In genomic region chr1:51736822-51737221, GRCm38 (mm10) we compare ENCODE assay signal across 20 mouse cellular contexts.
DNase-seq lines count a peak whose midpoint lies in the region; ATAC-seq and TF ChIP-seq lines count a peak whose summit lies in the region.
"Had no signal": no experiment of that assay in that cellular context is flagged by ENCODE, and none has a peak within 500 bp of the region (broad histone marks: within the 10 kb centered on the region; RNA-seq: fewer than 3 reads in every experiment).

No protein-coding gene starts in this region.

- WGBS in heart, embryonic 10.5 days = 71% methylated on average over 2 of the region's 2 CpGs
- WGBS in lung, embryonic 14.5 days = 39% methylated on average over 2 of the region's 2 CpGs
- 64% methylated on average over 2 of the region's 2 CpGs for WGBS in kidney, embryonic 15.5 days
- 79% methylated on average over 2 of the region's 2 CpGs for WGBS in forebrain, embryonic 11.5 days

- no peaks in the 10 kb centered on the region for H3K27me3 ChIP-seq in heart, embryonic 10.5 days (ENCODE audit: insufficient read depth, poor library complexity, severe bottlenecking)
- H3K27me3 ChIP-seq in lung, embryonic 14.5 days (ENCODE audit: insufficient read depth, low read length) = no peaks in the 10 kb centered on the region
- no peaks in the 10 kb centered on the region for H3K27me3 ChIP-seq in kidney, embryonic 15.5 days
- no peaks in the 10 kb centered on the region for H3K27me3 ChIP-seq in forebrain, embryonic 11.5 days (ENCODE audit: control insufficient read depth, insufficient read depth, low read length)
- H3K27me3 ChIP-seq: heart, embryonic 15.5 days; intestine, embryonic 15.5 days; midbrain, embryonic 13.5 days had no signal

- H3K9ac ChIP-seq in lung, embryonic 14.5 days = no peak overlapping the region
- H3K9ac ChIP-seq in kidney, embryonic 15.5 days = no peak overlapping the region
- H3K9ac ChIP-seq in forebrain, embryonic 11.5 days (ENCODE audit: low read length) = no peak overlapping the region
- H3K9ac ChIP-seq: heart, embryonic 15.5 days; hindbrain, embryonic 14.5 days; intestine, embryonic 15.5 days; liver, embryonic 14.5 days; midbrain, embryonic 13.5 days had no signal

- no peaks in the 10 kb centered on the region for H3K4me1 ChIP-seq in heart, embryonic 10.5 days
- H3K4me1 ChIP-seq in lung, embryonic 14.5 days (ENCODE audit: insufficient read depth) = no peaks in the 10 kb centered on the region
- no peaks in the 10 kb centered on the region for H3K4me1 ChIP-seq in kidney, embryonic 15.5 days
- no peaks in the 10 kb centered on the region for H3K4me1 ChIP-seq in forebrain, embryonic 11.5 days (replicated peaks; ENCODE audit: control insufficient read depth, insufficient read depth, low read length)
- H3K4me1 ChIP-seq: heart, embryonic 15.5 days; intestine, embryonic 15.5 days; midbrain, embryonic 13.5 days had no signal

- no peaks in the 10 kb centered on the region for H3K36me3 ChIP-seq in heart, embryonic 10.5 days
- no peaks in the 10 kb centered on the region for H3K36me3 ChIP-seq in lung, embryonic 14.5 days (ENCODE audit: insufficient read depth)
- H3K36me3 ChIP-seq in kidney, embryonic 15.5 days = no peaks in the 10 kb centered on the region
- no peaks in the 10 kb centered on the region for H3K36me3 ChIP-seq in forebrain, embryonic 11.5 days (ENCODE audit: control insufficient read depth, insufficient read depth, low read length)
- H3K36me3 ChIP-seq: heart, embryonic 15.5 days; intestine, embryonic 15.5 days; midbrain, embryonic 13.5 days had no signal

- H3K27ac ChIP-seq in heart, embryonic 10.5 days = no peak overlapping the region
- H3K27ac ChIP-seq in lung, embryonic 14.5 days (ENCODE audit: low read depth) = no peak overlapping the region
- H3K27ac ChIP-seq in kidney, embryonic 15.5 days = peak overlapping the region; percentile 37; the same call in 1 of the 2 replicates
- no peak overlapping the region for H3K27ac ChIP-seq in forebrain, embryonic 11.5 days (ENCODE audit: low read depth, low read length)
- H3K27ac ChIP-seq: heart, embryonic 15.5 days; hindbrain, embryonic 14.5 days; intestine, embryonic 15.5 days; liver, embryonic 14.5 days; midbrain, embryonic 13.5 days had no signal

- no peak overlapping the region for H3K4me3 ChIP-seq in heart, embryonic 10.5 days
- H3K4me3 ChIP-seq in lung, embryonic 14.5 days (ENCODE audit: low read depth, low read length) = no peak overlapping the region
- H3K4me3 ChIP-seq in kidney, embryonic 15.5 days (replicated peaks) = no peak overlapping the region
- H3K4me3 ChIP-seq in forebrain, embryonic 11.5 days (ENCODE audit: low read depth, low read length) = no peak overlapping the region
- H3K4me3 ChIP-seq: heart, embryonic 15.5 days; intestine, embryonic 15.5 days; midbrain, embryonic 13.5 days had no signal

- 0 out of 2 replicates have a peak, but pooled peaks have one; percentile 21 for ATAC-seq in lung, embryonic 14.5 days (ENCODE audit: insufficient read depth)
- ATAC-seq in kidney, embryonic 15.5 days (replicated peaks; ENCODE audit: low FRiP score) = 0 out of 2 replicates have a peak, but pooled peaks have one; percentile 36
- ATAC-seq in forebrain, embryonic 11.5 days (replicated peaks; ENCODE audit: low FRiP score) = no peak
- ATAC-seq: forebrain, embryonic 14.5 days; intestine, embryonic 15.5 days; midbrain, embryonic 13.5 days had no signal

- H3K4me2 ChIP-seq in lung, embryonic 14.5 days = no peak overlapping the region
- H3K4me2 ChIP-seq in kidney, embryonic 15.5 days = no peak overlapping the region
- H3K4me2 ChIP-seq in forebrain, embryonic 11.5 days (ENCODE audit: low read depth, low read length, severe bottlenecking) = no peak overlapping the region
- H3K4me2 ChIP-seq: heart, embryonic 15.5 days; hindbrain, embryonic 14.5 days; intestine, embryonic 15.5 days; midbrain, embryonic 13.5 days had no signal

- TF ChIP-seq CTCF in lung, embryonic 14.5 days (IDR thresholded peaks at IDR 0.05; ENCODE audit: low read depth) = no peak

- DNase-seq in heart, adult 9 months (ENCODE audit: low spot score in 2 of 2) = peak; percentile 10 to 40
- DNase-seq in heart, embryonic 10.5 days (ENCODE audit: low spot score) = no peak
- no peak for DNase-seq in lung, embryonic 14.5 days
- DNase-seq in lung, adult 18-20 months = no peak
- peak; percentile 36 to 59 for DNase-seq in kidney, postnatal 4 days
- DNase-seq in frontal cortex, adult 2 months (ENCODE audit: extremely low spot score in 1 of 2, low spot score in 1 of 2) = no peak
- DNase-seq in forebrain, embryonic 11.5 days (ENCODE audit: low spot score) = no peak
- DNase-seq: B cell, adult 2 months; cerebellum, adult 9-10 months; gastrocnemius, postnatal 25 days; right cerebral cortex, postnatal 14 days; spleen, adult 18-20 months; thymus, postnatal 25 days had no signal

- H3K9me3 ChIP-seq in heart, embryonic 10.5 days = no peaks in the 10 kb centered on the region
- H3K9me3 ChIP-seq in lung, embryonic 14.5 days (ENCODE audit: low read depth, low read length) = no peaks in the 10 kb centered on the region; the same call in 1 of the 2 replicates
- H3K9me3 ChIP-seq in kidney, embryonic 15.5 days (replicated peaks) = no peaks in the 10 kb centered on the region
- H3K9me3 ChIP-seq in forebrain, embryonic 11.5 days (ENCODE audit: control insufficient read depth, low read length) = no peaks in the 10 kb centered on the region
- H3K9me3 ChIP-seq: heart, embryonic 15.5 days; intestine, embryonic 15.5 days; midbrain, embryonic 13.5 days had no signal

Comparison
In these comparisons a context has a peak if more than half of its experiments do, and no peak if none do; other contexts are left out.
1. DNase-seq: peak in heart, adult 9 months (2 of 2) and kidney, postnatal 4 days (2 of 2); none in heart, embryonic 10.5 days (single experiment), lung, embryonic 14.5 days (single experiment), lung, adult 18-20 months (0 of 2), frontal cortex, adult 2 months (0 of 2) and forebrain, embryonic 11.5 days (single experiment).